Comparison of ENCODE assay signal across 20 mouse cellular contexts in genomic region chr2:31254806-31255205, GRCm38 (mm10). TPM values are rescaled to one million over a fixed set of nuclear protein-coding genes. Genes with fewer than 3 reads are reported as not detected.
DNase-seq lines count a peak whose midpoint lies in the region; ATAC-seq and TF ChIP-seq lines count a peak whose summit lies in the region.
"Had no signal": no experiment of that assay in that cellular context is flagged by ENCODE, and none has a peak within 500 bp of the region (broad histone marks: within the 10 kb centered on the region; RNA-seq: fewer than 3 reads in every experiment).

No protein-coding gene starts in this region.

- no peak overlapping the region for H3K4me2 ChIP-seq in hindbrain, embryonic 13.5 days
- H3K4me2 ChIP-seq in hindbrain, embryonic 11.5 days (replicated peaks; ENCODE audit: low read depth, low read length) = no peak overlapping the region
- H3K4me2 ChIP-seq in stomach, embryonic 16.5 days (ENCODE audit: low read depth, low read length) = no peak overlapping the region
- H3K4me2 ChIP-seq in stomach, postnatal 0 days (replicated peaks; ENCODE audit: low read depth) = no peak overlapping the region
- H3K4me2 ChIP-seq: hindbrain, embryonic 15.5 days; liver, embryonic 15.5 days; midbrain, embryonic 11.5 days had no signal

- no peak for TF ChIP-seq EP300 in stomach, postnatal 0 days (optimal IDR thresholded peaks at IDR 0.05)

- no peaks in the 10 kb centered on the region for H3K27me3 ChIP-seq in hindbrain, embryonic 13.5 days
- no peaks in the 10 kb centered on the region for H3K27me3 ChIP-seq in hindbrain, embryonic 11.5 days (ENCODE audit: control insufficient read depth, insufficient read depth, low read length)
- no peaks in the 10 kb centered on the region for H3K27me3 ChIP-seq in stomach, embryonic 16.5 days (ENCODE audit: control insufficient read depth, insufficient read depth, low read length)
- H3K27me3 ChIP-seq in stomach, postnatal 0 days (ENCODE audit: control insufficient read depth, insufficient read depth, low read length) = no peaks in the 10 kb centered on the region
- H3K27me3 ChIP-seq: hindbrain, embryonic 15.5 days; liver, embryonic 15.5 days had no signal

- H3K9ac ChIP-seq in hindbrain, embryonic 13.5 days = 0 out of 2 replicates have a peak overlapping the region, but pooled peaks have one; percentile 10
- H3K9ac ChIP-seq in hindbrain, embryonic 11.5 days (ENCODE audit: low read depth, low read length) = no peak overlapping the region
- 0 out of 2 replicates have a peak overlapping the region, but pooled peaks have one; percentile 12 for H3K9ac ChIP-seq in stomach, embryonic 16.5 days (ENCODE audit: low read length)
- H3K9ac ChIP-seq in stomach, postnatal 0 days (ENCODE audit: low read length) = no peak overlapping the region
- H3K9ac ChIP-seq: hindbrain, embryonic 15.5 days; liver, embryonic 15.5 days had no signal

- peaks cover 82% of the 10 kb centered on the region for H3K4me1 ChIP-seq in hindbrain, embryonic 13.5 days (replicated peaks)
- peaks cover 24% of the 10 kb centered on the region for H3K4me1 ChIP-seq in hindbrain, embryonic 11.5 days (replicated peaks; ENCODE audit: control insufficient read depth, insufficient read depth, low read length)
- peaks cover 38% of the 10 kb centered on the region for H3K4me1 ChIP-seq in stomach, embryonic 16.5 days (ENCODE audit: control insufficient read depth, insufficient read depth, low read length)
- H3K4me1 ChIP-seq in stomach, postnatal 0 days (replicated peaks; ENCODE audit: control insufficient read depth, insufficient read depth) = peaks cover 13% of the 10 kb centered on the region; the same call in 1 of the 2 replicates

- no peak overlapping the region for H3K4me3 ChIP-seq in hindbrain, embryonic 13.5 days
- H3K4me3 ChIP-seq in hindbrain, embryonic 11.5 days (ENCODE audit: low read depth, low read length) = no peak overlapping the region
- no peak overlapping the region for H3K4me3 ChIP-seq in stomach, embryonic 16.5 days (replicated peaks; ENCODE audit: low read length)
- H3K4me3 ChIP-seq in stomach, postnatal 0 days (ENCODE audit: low read depth, low read length) = no peak overlapping the region
- H3K4me3 ChIP-seq: hindbrain, embryonic 15.5 days; liver, embryonic 15.5 days; myocyte had no signal

- peak; percentile 50 for DNase-seq in adrenal gland, postnatal 14 days
- DNase-seq in adrenal gland, adult 18-20 months (ENCODE audit: low spot score in 2 of 2) = no peak
- peak; percentile 22 for DNase-seq in gastrocnemius, adult 18-20 months (ENCODE audit: low spot score)
- no peak for DNase-seq in gastrocnemius, adult 8-10 months (ENCODE audit: low spot score in 2 of 2)
- no peak for DNase-seq in hindbrain, embryonic 11.5 days (ENCODE audit: low spot score)
- no peak for DNase-seq in stomach, postnatal 0 days (ENCODE audit: low spot score)
- DNase-seq: adrenal gland, adult 8-10 months; gastrocnemius, postnatal 14 days; kidney, adult 8-10 months; left cerebral cortex, postnatal 4 days; lung, postnatal 36 days; right cerebral cortex, postnatal 14 days; thymus, adult 2 months had no signal

- no peaks in the 10 kb centered on the region for H3K9me3 ChIP-seq in hindbrain, embryonic 13.5 days
- no peaks in the 10 kb centered on the region for H3K9me3 ChIP-seq in hindbrain, embryonic 11.5 days (ENCODE audit: control insufficient read depth, low read length)
- no peaks in the 10 kb centered on the region for H3K9me3 ChIP-seq in stomach, embryonic 16.5 days (replicated peaks; ENCODE audit: control insufficient read depth, low read length)
- no peaks in the 10 kb centered on the region for H3K9me3 ChIP-seq in stomach, postnatal 0 days (ENCODE audit: control insufficient read depth, low read length)
- H3K9me3 ChIP-seq: hindbrain, embryonic 15.5 days; liver, embryonic 15.5 days had no signal

- TF ChIP-seq CTCF in stomach, postnatal 0 days (IDR thresholded peaks at IDR 0.05; ENCODE audit: low read depth) = no peak

- no peak for ATAC-seq in hindbrain, embryonic 13.5 days (ENCODE audit: low FRiP score)
- no peak for ATAC-seq in hindbrain, embryonic 11.5 days (ENCODE audit: low FRiP score)
- ATAC-seq in stomach, embryonic 16.5 days (ENCODE audit: insufficient read depth, low FRiP score) = no peak
- ATAC-seq in stomach, postnatal 0 days (ENCODE audit: low FRiP score, low TSS enrichment) = no peak
- ATAC-seq: forebrain, embryonic 14.5 days had no signal

- 87% methylated on average over 3 of the region's 3 CpGs for WGBS in hindbrain, embryonic 13.5 days
- 91% methylated on average over 3 of the region's 3 CpGs for WGBS in hindbrain, embryonic 11.5 days
- 85% methylated on average over 3 of the region's 3 CpGs for WGBS in stomach, embryonic 16.5 days
- 76% methylated on average over 3 of the region's 3 CpGs for WGBS in stomach, postnatal 0 days

- 0 out of 2 replicates have a peak overlapping the region, but pooled peaks have one; percentile 76 for H3K27ac ChIP-seq in hindbrain, embryonic 13.5 days
- H3K27ac ChIP-seq in hindbrain, embryonic 11.5 days (ENCODE audit: low read depth, low read length) = no peak overlapping the region
- H3K27ac ChIP-seq in stomach, embryonic 16.5 days (ENCODE audit: low read length) = no peak overlapping the region
- H3K27ac ChIP-seq in stomach, postnatal 0 days (replicated peaks) = no peak overlapping the region
- H3K27ac ChIP-seq: liver, embryonic 15.5 days had no signal

- H3K36me3 ChIP-seq in hindbrain, embryonic 13.5 days = peaks cover 3% of the 10 kb centered on the region
- H3K36me3 ChIP-seq in hindbrain, embryonic 11.5 days (ENCODE audit: control insufficient read depth, insufficient read depth, low read length) = no peaks in the 10 kb centered on the region
- no peaks in the 10 kb centered on the region for H3K36me3 ChIP-seq in stomach, embryonic 16.5 days (ENCODE audit: control insufficient read depth, insufficient read depth, low read length)
- no peaks in the 10 kb centered on the region for H3K36me3 ChIP-seq in stomach, postnatal 0 days (ENCODE audit: control insufficient read depth, insufficient read depth, low read length)
- H3K36me3 ChIP-seq: hindbrain, embryonic 15.5 days; liver, embryonic 15.5 days had no signal

RNA-seq across cellular contexts. Expression of gene Ncs1, which starts 9.2 kb away (rescaled TPM):
- 3.4 and 4.2 TPM in 2 replicates for total RNA-seq in adrenal gland, postnatal 14 days (2021)
- total RNA-seq in adrenal gland, adult 18-20 months (2021) = 1 to 10 TPM; 4.2 to 5.8 TPM
- 1 to 10 TPM; 4.5 to 5.5 TPM for total RNA-seq in gastrocnemius, adult 18-20 months (2021)
- total RNA-seq in gastrocnemius, adult 8-10 months (2022) = 1 to 10 TPM; 5.6 to 7.9 (median 6.2) TPM
- 144 and 150 TPM in 2 replicates for polyA plus RNA-seq in hindbrain, embryonic 13.5 days (2015; fragmentation: Nextera tagmentation; extraction: Ambion mirVana)
- polyA plus RNA-seq in hindbrain, embryonic 11.5 days (2014; fragmentation: Nextera tagmentation; extraction: Ambion mirVana) = 70.5 and 76.5 TPM in 2 replicates
- 21.3 and 22.2 TPM in 2 replicates for polyA plus RNA-seq in stomach, embryonic 16.5 days (2015; fragmentation: Nextera tagmentation; extraction: Ambion mirVana)
- 9.8 and 10.1 TPM in 2 replicates for polyA plus RNA-seq in stomach, postnatal 0 days (2015; fragmentation: Nextera tagmentation; extraction: Ambion mirVana)

RNA-seq across cellular contexts. Expression of gene Hmcn2, which starts 59.4 kb away (rescaled TPM):
- 4.3 and 5.8 TPM in 2 replicates for total RNA-seq in adrenal gland, postnatal 14 days (2021)
- total RNA-seq in adrenal gland, adult 18-20 months (2021) = 1 to 10 TPM in 1 of 2 experiments, under 1 TPM in 1; 0.73 to 1.5 TPM
- total RNA-seq in gastrocnemius, adult 18-20 months (2021) = 10 to 100 TPM; 25.9 to 30.7 TPM
- 10 to 100 TPM; 14.5 to 18.4 (median 17.5) TPM for total RNA-seq in gastrocnemius, adult 8-10 months (2022)
- 0.12 and 0.19 TPM in 2 replicates for polyA plus RNA-seq in hindbrain, embryonic 13.5 days (2015; fragmentation: Nextera tagmentation; extraction: Ambion mirVana)
- polyA plus RNA-seq in hindbrain, embryonic 11.5 days (2014; fragmentation: Nextera tagmentation; extraction: Ambion mirVana) = 0.08 TPM in 1 of 2 replicates, not detected in the other
- polyA plus RNA-seq in stomach, embryonic 16.5 days (2015; fragmentation: Nextera tagmentation; extraction: Ambion mirVana) = 4.9 and 5.6 TPM in 2 replicates
- polyA plus RNA-seq in stomach, postnatal 0 days (2015; fragmentation: Nextera tagmentation; extraction: Ambion mirVana) = 2.6 and 3.4 TPM in 2 replicates

Comparison
In these comparisons a context has a peak if more than half of its experiments do, and no peak if none do; other contexts are left out.
1. DNase-seq: peak in adrenal gland, postnatal 14 days (single experiment) and gastrocnemius, adult 18-20 months (single experiment); none in adrenal gland, adult 18-20 months (0 of 2), gastrocnemius, adult 8-10 months (0 of 2), hindbrain, embryonic 11.5 days (single experiment) and stomach, postnatal 0 days (single experiment).
2. H3K9ac ChIP-seq: peak in hindbrain, embryonic 13.5 days (single experiment) and stomach, embryonic 16.5 days (single experiment); none in hindbrain, embryonic 11.5 days (single experiment) and stomach, postnatal 0 days (single experiment).